ENCODE assay signal across 14 mouse cellular contexts in the genomic region with DNA sequence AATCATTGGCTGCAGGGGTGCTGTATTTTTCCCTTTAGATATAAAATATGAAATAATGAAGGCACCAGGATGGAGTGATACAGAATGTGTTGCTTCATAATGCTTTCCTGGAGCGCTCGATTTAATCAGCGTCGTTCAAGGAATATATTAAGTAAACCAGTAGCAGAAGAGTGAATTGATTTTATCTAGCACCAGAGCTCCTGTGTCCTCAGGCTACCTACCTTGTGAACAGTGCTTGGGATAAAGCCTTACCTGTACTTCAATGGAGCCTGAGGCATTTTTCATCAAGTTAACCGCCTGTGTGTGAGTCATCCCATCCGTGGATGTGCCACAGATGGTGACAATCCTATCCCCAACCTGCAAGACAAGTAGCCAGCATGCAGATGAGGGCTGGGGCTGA.
"Had no signal": no experiment of that assay in that cellular context is flagged by ENCODE, and none has a peak within 500 bp of the region (broad histone marks: within the 10 kb centered on the region; RNA-seq: fewer than 3 reads in every experiment).

No protein-coding gene starts in this region.

- ATAC-seq: midbrain, embryonic 13.5 days; midbrain, embryonic 16.5 days had no signal

- H3K4me3 ChIP-seq: midbrain, embryonic 10.5 days; midbrain, embryonic 13.5 days; neural tube, embryonic 12.5 days; stomach, embryonic 15.5 days had no signal

- H3K4me2 ChIP-seq: lung, embryonic 14.5 days; midbrain, embryonic 13.5 days; neural tube, embryonic 12.5 days; stomach, embryonic 15.5 days had no signal

- H3K9ac ChIP-seq: lung, embryonic 14.5 days; midbrain, embryonic 13.5 days; neural tube, embryonic 12.5 days; stomach, embryonic 15.5 days had no signal

- H3K27me3 ChIP-seq: midbrain, embryonic 13.5 days; neural tube, embryonic 12.5 days; stomach, embryonic 15.5 days had no signal

- DNase-seq: lung, adult 18-20 months; lung, embryonic 14.5 days; lung, postnatal 10 days; lung, postnatal 4 days; right cerebral cortex, postnatal 14 days; thymus, adult 2 months; thymus, postnatal 25 days; thymus, postnatal 4 days had no signal

- H3K27ac ChIP-seq: midbrain, embryonic 10.5 days; midbrain, embryonic 13.5 days; neural tube, embryonic 12.5 days; stomach, embryonic 15.5 days; stomach, postnatal 0 days had no signal

- H3K9me3 ChIP-seq: midbrain, embryonic 10.5 days; midbrain, embryonic 13.5 days; neural tube, embryonic 12.5 days; stomach, embryonic 15.5 days had no signal

- H3K4me1 ChIP-seq: midbrain, embryonic 13.5 days; neural tube, embryonic 12.5 days; stomach, embryonic 15.5 days had no signal
